11 mouse cellular contexts compared by ENCODE assay signal in genomic region chr13:103121796-103122792, GRCm38 (mm10).
DNase-seq lines count a peak whose midpoint lies in the region; ATAC-seq and TF ChIP-seq lines count a peak whose summit lies in the region.
"Had no signal": no experiment of that assay in that cellular context is flagged by ENCODE, and none has a peak within 500 bp of the region (broad histone marks: within the 10 kb centered on the region; RNA-seq: fewer than 3 reads in every experiment).

No protein-coding gene starts in this region.

- intact Hi-C loops in left cerebral cortex, postnatal 36 days (cut with DNase I): no loop called here

- ATAC-seq in heart, embryonic 16.5 days (replicated peaks; ENCODE audit: extremely low read depth, insufficient read depth, low FRiP score): no peak
- peak; percentile 65 for ATAC-seq in hindbrain, postnatal 0 days

- H3K36me3 ChIP-seq in heart, embryonic 16.5 days (ENCODE audit: control insufficient read depth, insufficient read depth): no peaks in the 10 kb centered on the region
- no peaks in the 10 kb centered on the region for H3K36me3 ChIP-seq in hindbrain, postnatal 0 days (ENCODE audit: insufficient read depth, low read length)

- no peak overlapping the region for H3K4me3 ChIP-seq in heart, embryonic 16.5 days (ENCODE audit: low read length)
- H3K4me3 ChIP-seq in hindbrain, postnatal 0 days (ENCODE audit: low read length): no peak overlapping the region

- H3K9ac ChIP-seq in heart, embryonic 16.5 days (ENCODE audit: low read length): no peak overlapping the region
- no peak overlapping the region for H3K9ac ChIP-seq in hindbrain, postnatal 0 days (replicated peaks; ENCODE audit: low read length)

- 32% methylated on average over 22 of the region's 22 CpGs for WGBS in heart, embryonic 16.5 days
- 40% methylated on average over 22 of the region's 22 CpGs for WGBS in hindbrain, postnatal 0 days

- no peak for DNase-seq in heart, adult 18-20 months
- peak; percentile 17 for DNase-seq in R1 (ENCODE audit: low read depth, low spot score)
- DNase-seq in embryo, embryonic 11 days: peak; percentile 55
- DNase-seq in hindbrain, postnatal 0 days (ENCODE audit: low spot score): peak; percentile 49
- DNase-seq in thymus, postnatal 36 days: no peak
- DNase-seq in left cerebral cortex, postnatal 36 days (ENCODE audit: low spot score in 2 of 2): no peak
- DNase-seq: adrenal gland, postnatal 36 days; cerebellum, adult 8-10 months; lung, postnatal 14 days; thymus, adult 18-20 months had no signal

- H3K9me3 ChIP-seq in heart, embryonic 16.5 days (replicated peaks; ENCODE audit: control insufficient read depth, low read length): no peaks in the 10 kb centered on the region
- H3K9me3 ChIP-seq in hindbrain, postnatal 0 days (ENCODE audit: low read length): no peaks in the 10 kb centered on the region

- TF ChIP-seq CTCF in hindbrain, postnatal 0 days (IDR thresholded peaks at IDR 0.05; ENCODE audit: low read depth): peak; percentile 11; the same call in 1 of the 2 replicates

- H3K27me3 ChIP-seq in heart, embryonic 16.5 days (ENCODE audit: control insufficient read depth, insufficient read depth, low read length): no peaks in the 10 kb centered on the region
- H3K27me3 ChIP-seq in hindbrain, postnatal 0 days (ENCODE audit: insufficient read depth, low read length): no peaks in the 10 kb centered on the region

- peak overlapping the region; percentile 31; the same call in 1 of the 2 replicates for H3K4me2 ChIP-seq in heart, embryonic 16.5 days (ENCODE audit: low read depth, low read length)
- H3K4me2 ChIP-seq in hindbrain, postnatal 0 days (ENCODE audit: low read depth, low read length): no peak overlapping the region

- peaks cover 14% of the 10 kb centered on the region for H3K4me1 ChIP-seq in heart, embryonic 16.5 days (ENCODE audit: control insufficient read depth, insufficient read depth, low read length)
- peaks cover 6% of the 10 kb centered on the region; the same call in 1 of the 2 replicates for H3K4me1 ChIP-seq in hindbrain, postnatal 0 days (ENCODE audit: insufficient read depth, low read length)

- no peak overlapping the region for H3K27ac ChIP-seq in heart, embryonic 16.5 days (ENCODE audit: low read length)
- H3K27ac ChIP-seq in hindbrain, postnatal 0 days: no peak overlapping the region

Comparison
In these comparisons a context has a peak if more than half of its experiments do, and no peak if none do; other contexts are left out.
1. DNase-seq: peak in R1 (single experiment), embryo, embryonic 11 days (single experiment) and hindbrain, postnatal 0 days (single experiment); none in heart, adult 18-20 months (0 of 2), thymus, postnatal 36 days (0 of 2) and left cerebral cortex, postnatal 36 days (0 of 2).